Mouse (Mus musculus) ES-Bruce4 (cell line): Measurements from ENCODE around the gene Nr2f6.

Source experiments
- CTCF ChIP-seq: IDR thresholded peaks from one replicate; pipeline ENCODE4 v1.8.1; 2011; ENCODE audit warnings: low read depth, low read length
- EP300 ChIP-seq: IDR thresholded peaks from 2 replicates; pipeline ENCODE4 v1.6.1; 2011; ENCODE audit warnings: low read depth, low read length; ENCODE audit not compliant: insufficient read depth
- POLR2A ChIP-seq: IDR thresholded peaks from one replicate; pipeline ENCODE4 v1.8.1; 2011; ENCODE audit warnings: low read length; ENCODE audit not compliant: insufficient read depth

- TF ChIP-seq CTCF = no peak
- no peak for TF ChIP-seq POLR2A
- TF ChIP-seq EP300 = no peak
These were observed 19.7 kb upstream of the Nr2f6 start for GRCm38 (mm10) chr8:71401454-71401853.
